Mouse (Mus musculus) stomach, embryonic 14.5 days (tissue): ENCODE results near the gene Ints13. TPM values are rescaled to one million over a fixed set of nuclear protein-coding genes. Genes with fewer than 3 reads are reported as not detected.
A peak's percentile ranks its signal among the peaks of the same experiment; 100 is the strongest.

Experiments used
- ATAC-seq: fragments of 200-750 bp; cut with Nextera tagmentation; 2 replicates; pipeline ENCODE4 v1.8.0; 2017; ENCODE audit warnings: low read depth, moderate TSS enrichment; ENCODE audit not compliant: insufficient number of reproducible peaks, insufficient read depth, low FRiP score
- H3K27ac ChIP-seq: fragments of 300-500 bp; sonication (generic); 2 replicates; pipeline ENCODE4 v1.5.1; 2014; ENCODE audit warnings: mild to moderate bottlenecking, low read length, moderate library complexity, mixed read lengths
- H3K27me3 ChIP-seq: fragments of 300-500 bp; sonication (generic); 2 replicates; pipeline ENCODE4 v1.6.1; 2014; ENCODE audit warnings: low read length, control low read depth, mixed read lengths; ENCODE audit not compliant: control insufficient read depth, insufficient read depth
- H3K36me3 ChIP-seq: fragments of 300-500 bp; sonication (generic); 2 replicates; pipeline ENCODE4 v1.6.1; 2014; ENCODE audit warnings: mild to moderate bottlenecking, control low read depth, low read length, moderate library complexity, mixed read lengths; ENCODE audit not compliant: control insufficient read depth, insufficient read depth
- H3K4me1 ChIP-seq: fragments of 300-500 bp; sonication (generic); 2 replicates; pipeline ENCODE4 v1.6.1; 2014; ENCODE audit warnings: low read length, control low read depth, mixed read lengths; ENCODE audit not compliant: control insufficient read depth, insufficient read depth
- H3K4me2 ChIP-seq: fragments of 300-500 bp; sonication (generic); replicated peaks from 2 replicates; pipeline ENCODE4 v1.6.1; 2014; ENCODE audit warnings: low read depth, low read length, control low read depth
- H3K4me3 ChIP-seq: fragments of 300-500 bp; sonication (generic); 2 replicates; pipeline ENCODE4 v1.5.1; 2014; ENCODE audit warnings: low read depth, low read length, control low read depth
- H3K9ac ChIP-seq: fragments of 300-500 bp; sonication (generic); replicated peaks from 2 replicates; pipeline ENCODE4 v1.6.1; 2014; ENCODE audit warnings: low read depth, mild to moderate bottlenecking, control low read depth, low read length, moderate library complexity, mixed read lengths
- H3K9me3 ChIP-seq: fragments of 300-500 bp; sonication (generic); 2 replicates; pipeline ENCODE4 v1.6.1; 2016; ENCODE audit warnings: low read depth, low read length, control low read depth; ENCODE audit not compliant: control insufficient read depth
- WGBS: fragments of 180-500 bp; shearing (Covaris S2); extraction: QIAGEN DNeasy Blood & Tissue Kit; methylation state at CpG from one replicate; pipeline ENCODE4 v1.1.7; 2014; 5-methylcytosine and 5-hydroxymethylcytosine counted together
- polyA plus RNA-seq: library from polyadenylated mRNA; unstranded; fragments of >200 nt; fragmentation: Nextera tagmentation; extraction: Ambion mirVana; gene quantifications from 2 replicates; pipeline ENCODE4 v1.2.1, GENCODE M21; 2014

Gene Ints13
- polyA plus RNA-seq, 1 experiment from 2014 or later = 58.0 TPM

DNA sequence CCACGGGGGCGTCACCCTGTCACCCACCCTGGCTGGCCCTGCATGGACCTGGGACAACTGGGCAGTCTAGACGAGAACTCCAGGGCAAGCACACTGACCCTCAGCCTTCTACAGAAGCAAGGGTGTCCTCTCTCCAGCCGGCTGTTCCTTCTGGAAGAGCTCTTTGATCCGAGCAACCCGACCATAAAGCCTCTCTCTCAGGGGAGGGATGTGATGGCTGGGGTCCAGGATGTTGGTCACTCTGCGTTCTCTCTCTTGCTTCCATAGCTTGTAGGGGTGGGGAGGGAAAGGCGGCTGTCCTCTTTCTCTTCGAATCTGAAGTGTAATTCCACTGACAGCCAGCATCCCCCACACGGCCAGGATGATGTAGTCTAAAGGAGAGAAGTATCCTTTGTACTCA lies 26.0 kb upstream of the Ints13 start:
- no peak overlapping the region for H3K27ac ChIP-seq
- H3K9ac ChIP-seq = no peak overlapping the region
- no peak overlapping the region for H3K4me3 ChIP-seq
- H3K9me3 ChIP-seq = no peaks in the 10 kb centered on the region
- no peak for ATAC-seq
- H3K27me3 ChIP-seq = no peaks in the 10 kb centered on the region
- WGBS = 89% methylated on average over 10 of the region's 10 CpGs
- no peak overlapping the region for H3K4me2 ChIP-seq
- H3K4me1 ChIP-seq = no peaks in the 10 kb centered on the region
- H3K36me3 ChIP-seq = peaks cover 60% of the 10 kb centered on the region

DNA sequence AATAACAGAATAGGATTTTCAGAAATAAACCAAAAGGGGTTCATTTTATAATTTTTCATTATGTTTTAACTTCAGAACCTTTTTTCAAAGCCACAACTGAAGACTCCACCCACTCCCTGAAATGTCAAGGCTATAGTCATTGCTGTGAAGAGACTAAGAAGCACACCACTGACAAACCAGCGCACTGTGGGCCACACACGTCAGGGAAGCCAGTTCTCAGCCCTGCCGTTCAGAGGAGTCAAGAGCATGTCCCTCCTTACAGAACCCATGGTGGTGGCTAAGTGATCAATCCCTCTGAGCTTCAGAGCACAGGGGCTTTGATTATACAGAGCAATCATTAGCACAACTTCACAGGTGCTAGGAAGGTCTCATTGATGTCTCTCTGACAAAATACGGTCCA lies 25.0 kb upstream of the Ints13 start:
- H3K4me2 ChIP-seq = no peak overlapping the region
- peaks cover 63% of the 10 kb centered on the region for H3K36me3 ChIP-seq
- H3K4me1 ChIP-seq = no peaks in the 10 kb centered on the region
- ATAC-seq = no peak
- no peak overlapping the region for H3K27ac ChIP-seq
- no peak overlapping the region for H3K4me3 ChIP-seq
- H3K9me3 ChIP-seq = no peaks in the 10 kb centered on the region
- H3K9ac ChIP-seq = no peak overlapping the region
- 83% methylated on average over 4 of the region's 4 CpGs for WGBS
- no peaks in the 10 kb centered on the region for H3K27me3 ChIP-seq

DNA sequence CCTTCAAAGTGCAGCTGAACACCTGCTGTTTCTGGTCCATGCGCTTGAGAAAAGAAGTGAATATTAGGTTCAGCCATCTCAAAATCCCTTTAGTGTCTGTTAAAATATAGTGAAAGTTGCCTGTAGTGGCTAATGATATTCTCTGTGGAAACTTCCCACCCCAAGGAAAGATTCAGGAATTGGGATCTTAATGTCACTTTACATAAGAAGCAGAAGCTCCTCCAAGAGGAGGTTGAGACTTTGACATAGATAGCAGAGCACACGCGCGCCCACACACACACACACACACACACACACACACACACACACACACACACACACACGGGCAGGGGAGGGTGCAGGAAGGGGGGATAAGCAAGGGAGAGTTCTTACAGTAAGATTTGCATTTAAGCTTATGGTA lies 7.5 kb upstream of the Ints13 start:
- H3K4me2 ChIP-seq = no peak overlapping the region
- no peaks in the 10 kb centered on the region for H3K9me3 ChIP-seq
- peaks cover 27% of the 10 kb centered on the region for H3K36me3 ChIP-seq
- no peak for ATAC-seq
- H3K4me3 ChIP-seq = no peak overlapping the region
- 94% methylated on average over 5 of the region's 5 CpGs for WGBS
- H3K4me1 ChIP-seq = no peaks in the 10 kb centered on the region
- H3K27me3 ChIP-seq = no peaks in the 10 kb centered on the region
- no peak overlapping the region for H3K9ac ChIP-seq
- H3K27ac ChIP-seq = no peak overlapping the region

DNA sequence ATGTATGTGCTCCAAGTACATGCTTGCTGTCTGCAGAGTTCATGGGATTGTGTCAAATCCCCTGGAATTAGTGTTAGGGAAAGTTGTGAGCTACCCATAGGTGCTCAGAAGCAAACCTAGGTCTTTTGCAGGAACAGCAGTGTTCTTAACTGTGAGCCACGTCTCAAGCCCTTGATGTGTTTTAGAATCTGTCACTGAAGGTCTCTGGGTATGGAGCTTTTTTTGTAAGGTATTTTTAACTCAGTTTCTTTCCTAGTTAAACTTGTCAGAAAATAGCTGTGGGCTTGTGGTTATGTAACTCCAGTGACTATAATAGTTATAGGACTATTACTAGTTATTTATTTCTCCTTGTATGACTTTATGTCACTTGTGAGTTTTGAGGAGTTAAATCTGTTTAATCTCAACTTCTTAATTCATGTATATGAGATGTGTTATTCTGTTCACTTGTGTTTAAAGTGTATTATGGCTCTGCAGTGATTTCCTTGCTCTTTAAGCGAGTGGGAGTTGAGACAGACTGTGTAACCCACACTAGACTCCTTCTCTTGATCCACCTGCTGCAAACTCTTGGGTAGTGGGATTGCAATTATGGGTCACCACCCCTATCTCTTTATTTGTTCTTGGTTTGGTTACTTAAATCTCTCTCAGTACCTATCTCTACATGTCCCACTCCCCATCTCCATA lies 5.9 kb upstream of the Ints13 start:
- Histone ChIP-seq H3K9ac (no peak overlapping the region), H3K36me3 (peaks cover 13% of the 10 kb centered on the region), H3K4me3 (no peak overlapping the region), H3K4me2 (no peak overlapping the region), H3K27me3 (no peaks in the 10 kb centered on the region), H3K4me1 (0 out of 2 replicates have a peak, but pooled peaks cover 5% of the 10 kb centered on the region), H3K27ac (no peak overlapping the region), H3K9me3 (no peaks in the 10 kb centered on the region)
- no peak for ATAC-seq
- 64% methylated on average over 2 of the region's 2 CpGs for WGBS

DNA sequence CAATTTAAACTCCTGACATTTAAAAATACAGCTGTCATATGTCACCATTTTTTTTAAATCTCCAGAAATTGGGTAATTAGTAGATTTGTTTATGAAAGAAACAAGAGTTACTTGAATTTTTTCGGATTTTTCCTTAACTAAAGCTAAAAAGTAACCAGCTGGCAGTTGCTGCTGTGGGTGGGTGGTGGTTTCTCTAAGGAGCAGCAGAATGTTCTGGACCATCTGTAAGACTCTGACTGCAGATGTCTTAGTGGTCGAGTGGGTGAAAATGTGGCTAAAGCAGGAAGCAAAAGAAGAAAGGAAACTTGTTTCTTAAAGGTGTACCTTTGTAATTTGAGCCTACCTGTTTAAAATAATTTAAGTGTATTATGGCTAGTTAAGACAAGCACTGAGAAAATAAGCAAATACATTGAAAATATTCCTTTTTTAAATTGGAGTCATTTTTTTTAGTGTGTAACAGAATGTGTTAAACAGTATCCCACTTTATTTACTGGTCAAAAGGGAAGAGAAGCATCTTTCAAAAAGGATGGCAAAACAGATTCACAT lies 2.8 kb upstream of the Ints13 start:
- Histone ChIP-seq H3K4me1 (peaks cover 16% of the 10 kb centered on the region; the same call in 1 of the 2 replicates), H3K27ac (no peak overlapping the region), H3K9ac (no peak overlapping the region), H3K4me2 (no peak overlapping the region), H3K9me3 (no peaks in the 10 kb centered on the region), H3K36me3 (no peaks in the 10 kb centered on the region), H3K4me3 (no peak overlapping the region), H3K27me3 (no peaks in the 10 kb centered on the region)
- WGBS = 19% methylated on average over 2 of the region's 2 CpGs
- no peak for ATAC-seq

DNA sequence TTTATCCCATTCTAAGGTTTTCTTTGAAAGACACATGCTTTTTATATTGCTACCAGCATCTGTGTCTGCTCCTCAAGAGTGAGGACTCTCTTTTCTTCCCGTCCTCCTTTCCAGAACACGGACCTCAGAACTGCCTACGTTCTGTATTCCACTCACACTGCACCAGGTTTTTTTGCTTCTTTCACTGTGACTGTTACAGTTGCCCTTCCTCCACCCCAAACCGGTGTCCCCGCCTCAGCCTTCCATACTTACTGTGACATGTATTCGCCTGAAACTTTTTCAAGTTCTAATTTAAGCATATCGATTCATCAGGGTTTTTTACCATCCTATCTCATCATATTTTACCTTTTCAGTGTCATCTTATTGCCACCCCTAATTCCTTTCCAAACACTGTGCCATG lies 951 bp upstream of the Ints13 start:
- no peaks in the 10 kb centered on the region for H3K27me3 ChIP-seq
- peak overlapping the region; percentile 87 for H3K9ac ChIP-seq
- peak overlapping the region; percentile 60 for H3K4me2 ChIP-seq
- H3K27ac ChIP-seq = peak overlapping the region; percentile 96
- H3K4me1 ChIP-seq = peaks cover 20% of the 10 kb centered on the region; the same call in 1 of the 2 replicates
- peaks cover 4% of the 10 kb centered on the region; the same call in 1 of the 2 replicates for H3K36me3 ChIP-seq
- WGBS = 8% methylated on average over 7 of the region's 7 CpGs
- H3K4me3 ChIP-seq = peak overlapping the region; percentile 82
- no peaks in the 10 kb centered on the region for H3K9me3 ChIP-seq
- no peak for ATAC-seq

DNA sequence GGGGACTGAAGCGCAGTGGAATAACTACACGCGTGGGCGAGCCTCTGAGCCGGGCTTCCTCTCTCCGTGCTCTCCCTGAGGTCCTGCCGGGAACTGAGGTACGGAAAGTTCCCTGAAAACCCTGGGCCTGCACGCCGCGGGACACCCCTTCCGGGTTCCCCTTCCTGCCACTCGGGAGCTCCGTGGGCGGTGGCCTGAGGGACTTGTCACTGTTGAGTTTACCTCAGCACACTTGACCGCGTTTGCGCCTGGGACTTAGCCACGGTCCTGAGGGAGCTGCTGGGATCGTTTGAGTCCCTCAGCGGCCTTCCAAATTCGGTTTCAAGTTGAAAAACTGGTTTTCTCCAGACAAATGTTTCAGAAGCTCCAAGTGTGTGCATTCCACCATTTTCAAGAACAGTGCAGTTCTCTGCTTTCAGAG lies 486 bp upstream of the Ints13 start:
- H3K27me3 ChIP-seq = no peaks in the 10 kb centered on the region
- peak overlapping the region; percentile 60 for H3K4me2 ChIP-seq
- 0% methylated on average over 22 of the region's 22 CpGs for WGBS
- peaks cover 20% of the 10 kb centered on the region; the same call in 1 of the 2 replicates for H3K4me1 ChIP-seq
- H3K36me3 ChIP-seq = peaks cover 4% of the 10 kb centered on the region; the same call in 1 of the 2 replicates
- peak overlapping the region; percentile 96 for H3K27ac ChIP-seq
- peak; percentile 48 for ATAC-seq
- H3K9me3 ChIP-seq = no peaks in the 10 kb centered on the region
- H3K9ac ChIP-seq = peak overlapping the region; percentile 87
- H3K4me3 ChIP-seq = peak overlapping the region; percentile 82

DNA sequence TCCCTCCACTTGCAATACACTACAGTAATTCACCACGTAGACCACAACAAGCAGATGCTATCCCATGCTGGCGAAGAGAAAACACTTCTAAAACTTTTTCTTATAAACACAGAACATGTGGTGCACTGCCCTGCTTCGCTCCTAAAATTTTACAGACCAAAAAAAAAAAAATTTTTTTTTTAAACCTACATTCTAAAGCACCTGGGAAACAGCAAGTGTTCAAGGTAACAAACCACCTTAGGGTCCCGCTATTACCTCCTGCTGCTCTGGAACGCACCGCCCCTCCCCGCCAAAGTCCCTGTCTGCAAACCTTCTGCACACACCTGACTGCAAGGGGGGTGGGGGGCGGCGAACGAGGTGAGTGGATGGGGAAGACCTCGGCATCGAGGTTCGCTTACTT lies 732 bp downstream of the Ints13 start, which contains the start of gene Fgfr1op2:
Fgfr1op2 (plus strand) TSS at position 301 of the 400 bp plus-strand sequence.
- Histone ChIP-seq H3K27me3 (no peaks in the 10 kb centered on the region), H3K4me1 (peaks cover 20% of the 10 kb centered on the region; the same call in 1 of the 2 replicates), H3K4me2 (peak within 1 kb of the TSS; percentile 72), H3K9ac (peak within 1 kb of the TSS; percentile 87), H3K9me3 (no peaks in the 10 kb centered on the region), H3K36me3 (peaks cover 4% of the 10 kb centered on the region; the same call in 1 of the 2 replicates), H3K27ac (peak within 1 kb of the TSS; percentile 96), H3K4me3 (peak within 1 kb of the TSS; percentile 82)
- ATAC-seq = no peak
- under 1% methylated on average over 13 of the region's 13 CpGs for WGBS
